Mouse (Mus musculus): ENCODE results near the gene Slc41a1. TPM values are rescaled to one million over a fixed set of nuclear protein-coding genes. Genes with fewer than 3 reads are reported as not detected.
"Not testable (repeated sequence)": the region's sequence is repeated elsewhere in the genome, so short reads cannot be mapped to it uniquely, and the experiment has no call there.

Slc41a1 gene
- polyA plus RNA-seq, 1 experiment from 2014 or later: 9.2 TPM

GRCm38 (mm10) chr1:131820353-131820752 lies 6.9 kb upstream of the Slc41a1 start:
- ATAC-seq (replicated peaks; ENCODE audit: insufficient number of reproducible peaks, low FRiP score, low TSS enrichment, low read depth); H3K9me3 ChIP-seq (replicated peaks; ENCODE audit: control insufficient read depth, low read length); H3K36me3 ChIP-seq (replicated peaks; ENCODE audit: control insufficient read depth, insufficient read depth, low read depth, low read length); DNase-seq (ENCODE audit: low spot score); H3K27me3 ChIP-seq (ENCODE audit: control insufficient read depth, insufficient read depth, low read length); H3K27ac ChIP-seq (replicated peaks; ENCODE audit: low read depth, low read length); H3K4me3 ChIP-seq (ENCODE audit: low read depth, low read length); H3K4me1 ChIP-seq (ENCODE audit: control insufficient read depth, insufficient read depth, low read length); H3K4me2 ChIP-seq (ENCODE audit: low read depth, low read length); H3K9ac ChIP-seq (replicated peaks; ENCODE audit: low read length): not testable (repeated sequence)
- WGBS: 70% methylated on average over 8 of the region's 9 CpGs

GRCm38 (mm10) chr1:131820887-131821328 lies 6.4 kb upstream of the Slc41a1 start:
- ATAC-seq (replicated peaks; ENCODE audit: insufficient number of reproducible peaks, low FRiP score, low TSS enrichment, low read depth) (no peak), DNase-seq (ENCODE audit: low spot score) (no peak)
- no peak overlapping the region for H3K4me2 ChIP-seq (ENCODE audit: low read depth, low read length)
- H3K4me3 ChIP-seq (ENCODE audit: low read depth, low read length): no peak overlapping the region
- no peak overlapping the region for H3K9ac ChIP-seq (replicated peaks; ENCODE audit: low read length)
- H3K27me3 ChIP-seq (ENCODE audit: control insufficient read depth, insufficient read depth, low read length): no peaks in the 10 kb centered on the region
- H3K27ac ChIP-seq (replicated peaks; ENCODE audit: low read depth, low read length): no peak overlapping the region
- 79% methylated on average over 10 of the region's 10 CpGs for WGBS
- H3K4me1 ChIP-seq (ENCODE audit: control insufficient read depth, insufficient read depth, low read length): no peaks in the 10 kb centered on the region
- H3K9me3 ChIP-seq (replicated peaks; ENCODE audit: control insufficient read depth, low read length): no peaks in the 10 kb centered on the region
- no peaks in the 10 kb centered on the region for H3K36me3 ChIP-seq (replicated peaks; ENCODE audit: control insufficient read depth, insufficient read depth, low read depth, low read length)

GRCm38 (mm10) chr1:131822292-131822691 lies 5.0 kb upstream of the Slc41a1 start:
- 79% methylated on average over 8 of the region's 8 CpGs for WGBS
- H3K9me3 ChIP-seq (replicated peaks; ENCODE audit: control insufficient read depth, low read length): no peaks in the 10 kb centered on the region
- H3K4me2 ChIP-seq (ENCODE audit: low read depth, low read length): no peak overlapping the region
- ATAC-seq (replicated peaks; ENCODE audit: insufficient number of reproducible peaks, low FRiP score, low TSS enrichment, low read depth) (no peak), DNase-seq (ENCODE audit: low spot score) (no peak)
- H3K9ac ChIP-seq (replicated peaks; ENCODE audit: low read length): no peak overlapping the region
- no peak overlapping the region for H3K27ac ChIP-seq (replicated peaks; ENCODE audit: low read depth, low read length)
- no peaks in the 10 kb centered on the region for H3K27me3 ChIP-seq (ENCODE audit: control insufficient read depth, insufficient read depth, low read length)
- H3K4me1 ChIP-seq (ENCODE audit: control insufficient read depth, insufficient read depth, low read length): no peaks in the 10 kb centered on the region
- no peak overlapping the region for H3K4me3 ChIP-seq (ENCODE audit: low read depth, low read length)
- no peaks in the 10 kb centered on the region for H3K36me3 ChIP-seq (replicated peaks; ENCODE audit: control insufficient read depth, insufficient read depth, low read depth, low read length)

- Histone ChIP-seq H3K27ac (replicated peaks; ENCODE audit: low read depth, low read length) (no peak overlapping the region), H3K9me3 (replicated peaks; ENCODE audit: control insufficient read depth, low read length) (no peaks in the 10 kb centered on the region), H3K4me1 (ENCODE audit: control insufficient read depth, insufficient read depth, low read length) (no peaks in the 10 kb centered on the region), H3K9ac (replicated peaks; ENCODE audit: low read length) (no peak overlapping the region), H3K36me3 (replicated peaks; ENCODE audit: control insufficient read depth, insufficient read depth, low read depth, low read length) (no peaks in the 10 kb centered on the region), H3K4me3 (ENCODE audit: low read depth, low read length) (no peak overlapping the region), H3K4me2 (ENCODE audit: low read depth, low read length) (no peak overlapping the region), H3K27me3 (ENCODE audit: control insufficient read depth, insufficient read depth, low read length) (no peaks in the 10 kb centered on the region)
- no peak for ATAC-seq (replicated peaks; ENCODE audit: insufficient number of reproducible peaks, low FRiP score, low TSS enrichment, low read depth)
- DNase-seq (ENCODE audit: low spot score): no peak
- 88% methylated on average over 1 of the region's 1 CpGs for WGBS
These were observed 4.3 kb upstream of the Slc41a1 start for GRCm38 (mm10) chr1:131822856-131823492.

- 55% methylated on average over 5 of the region's 5 CpGs for WGBS
- DNase-seq (ENCODE audit: low spot score) (no peak), ATAC-seq (replicated peaks; ENCODE audit: insufficient number of reproducible peaks, low FRiP score, low TSS enrichment, low read depth) (no peak)
- Histone ChIP-seq H3K9ac (replicated peaks; ENCODE audit: low read length) (no peak overlapping the region), H3K36me3 (replicated peaks; ENCODE audit: control insufficient read depth, insufficient read depth, low read depth, low read length) (no peaks in the 10 kb centered on the region), H3K27me3 (ENCODE audit: control insufficient read depth, insufficient read depth, low read length) (no peaks in the 10 kb centered on the region), H3K4me1 (ENCODE audit: control insufficient read depth, insufficient read depth, low read length) (no peaks in the 10 kb centered on the region), H3K4me3 (ENCODE audit: low read depth, low read length) (no peak overlapping the region), H3K27ac (replicated peaks; ENCODE audit: low read depth, low read length) (no peak overlapping the region), H3K9me3 (replicated peaks; ENCODE audit: control insufficient read depth, low read length) (no peaks in the 10 kb centered on the region), H3K4me2 (ENCODE audit: low read depth, low read length) (no peak overlapping the region)
These were observed 3.7 kb upstream of the Slc41a1 start for GRCm38 (mm10) chr1:131823563-131823962.

- no peak for DNase-seq (ENCODE audit: low spot score)
- H3K4me3 ChIP-seq (ENCODE audit: low read depth, low read length): no peak overlapping the region
These were observed 2.6 kb upstream of the Slc41a1 start for GRCm38 (mm10) chr1:131824528-131825181.

GRCm38 (mm10) chr1:131827787-131828258 lies 530 bp downstream of the Slc41a1 start:
- peak overlapping the region; percentile 80 for H3K4me2 ChIP-seq (ENCODE audit: low read depth, low read length)
- WGBS: under 1% methylated on average over 36 of the region's 36 CpGs
- H3K27ac ChIP-seq (replicated peaks; ENCODE audit: low read depth, low read length): peak overlapping the region; percentile 52
- H3K36me3 ChIP-seq (replicated peaks; ENCODE audit: control insufficient read depth, insufficient read depth, low read depth, low read length): no peaks in the 10 kb centered on the region
- no peaks in the 10 kb centered on the region for H3K27me3 ChIP-seq (ENCODE audit: control insufficient read depth, insufficient read depth, low read length)
- ATAC-seq (replicated peaks; ENCODE audit: insufficient number of reproducible peaks, low FRiP score, low TSS enrichment, low read depth): peak; percentile 93
- H3K9ac ChIP-seq (replicated peaks; ENCODE audit: low read length): peak overlapping the region; percentile 85
- DNase-seq (ENCODE audit: low spot score): peak; percentile 98
- H3K4me3 ChIP-seq (ENCODE audit: low read depth, low read length): peak overlapping the region; percentile 84
- no peaks in the 10 kb centered on the region for H3K4me1 ChIP-seq (ENCODE audit: control insufficient read depth, insufficient read depth, low read length)
- H3K9me3 ChIP-seq (replicated peaks; ENCODE audit: control insufficient read depth, low read length): no peaks in the 10 kb centered on the region

More at GRCm38 (mm10) chr1:131824528-131825181, 2.6 kb upstream of the Slc41a1 start:
- no peak for ATAC-seq (replicated peaks; ENCODE audit: insufficient number of reproducible peaks, low FRiP score, low TSS enrichment, low read depth)
- Histone ChIP-seq H3K9ac (replicated peaks; ENCODE audit: low read length) (no peak overlapping the region), H3K4me2 (ENCODE audit: low read depth, low read length) (no peak overlapping the region), H3K9me3 (replicated peaks; ENCODE audit: control insufficient read depth, low read length) (no peaks in the 10 kb centered on the region), H3K27me3 (ENCODE audit: control insufficient read depth, insufficient read depth, low read length) (no peaks in the 10 kb centered on the region), H3K4me1 (ENCODE audit: control insufficient read depth, insufficient read depth, low read length) (no peaks in the 10 kb centered on the region), H3K27ac (replicated peaks; ENCODE audit: low read depth, low read length) (no peak overlapping the region), H3K36me3 (replicated peaks; ENCODE audit: control insufficient read depth, insufficient read depth, low read depth, low read length) (no peaks in the 10 kb centered on the region)
- WGBS: 80% methylated on average over 11 of the region's 11 CpGs
